Mouse (Mus musculus): ENCODE measurements at regions not wholly inside any gene's neighbourhood (a gene's known extent, or its start where the extent isn't known, plus 50 kb on each side); places are given as distances from the start of the nearest gene placed in this dataset.

- TF ChIP-seq CTCF (IDR thresholded peaks at IDR 0.05; ENCODE audit: low read depth, low read length) (no peak), POLR2A (IDR thresholded peaks at IDR 0.05; ENCODE audit: borderline replicate concordance, low read depth, low read length) (no peak)
These were observed 220.9 kb upstream of the Nr4a3 start for GRCm38 (mm10) chr4:47824083-47824482.
